Mouse (Mus musculus): Measurements from ENCODE around the gene Fam69b.

The Fam69b gene

DNA sequence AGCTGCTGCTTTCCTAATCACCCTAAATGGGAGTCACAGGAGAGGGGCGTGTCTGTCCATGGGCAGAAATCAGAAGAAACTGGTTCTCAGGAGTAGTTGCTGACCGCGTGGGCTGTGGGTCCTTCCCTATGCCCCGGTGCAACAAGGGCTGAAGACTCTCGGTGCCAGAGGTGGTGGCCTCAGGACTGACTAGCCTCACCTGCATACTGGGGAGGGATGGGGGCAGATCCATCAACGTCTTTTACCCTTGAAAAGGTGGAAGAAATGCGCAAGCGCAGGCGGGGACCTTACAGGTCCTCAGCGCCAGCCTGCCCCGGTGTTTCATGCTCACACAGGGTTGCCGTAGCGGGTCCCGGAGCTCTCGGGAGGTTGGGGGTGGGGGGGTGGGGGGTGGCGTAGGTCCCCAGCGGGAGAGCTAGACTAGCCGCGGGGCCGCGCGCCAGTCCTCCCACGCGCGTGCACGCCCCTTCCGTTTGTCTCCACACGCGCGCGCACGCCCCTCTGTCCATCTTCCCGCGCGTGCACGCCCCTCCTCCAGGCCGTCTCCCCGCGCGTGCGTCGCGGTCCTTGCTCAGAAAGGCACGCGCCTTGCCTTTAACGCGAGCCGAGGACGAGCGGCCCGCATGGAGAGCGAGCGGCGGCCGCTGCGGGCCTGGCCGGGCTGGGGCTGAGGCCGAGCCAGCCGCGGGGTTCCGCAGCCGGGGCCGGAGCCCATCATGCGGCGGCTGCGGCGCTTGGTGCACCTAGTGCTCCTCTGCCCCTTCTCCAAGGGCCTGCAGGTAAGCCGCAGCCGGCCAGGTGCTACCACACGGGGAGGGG lies at the start of gene Fam69b:
Gene Fam69b, plus strand, starts transcription at position 537 of the 819 bp plus-strand sequence.
- DNase-seq (ENCODE audit: low read depth, low spot score): no peak

DNA sequence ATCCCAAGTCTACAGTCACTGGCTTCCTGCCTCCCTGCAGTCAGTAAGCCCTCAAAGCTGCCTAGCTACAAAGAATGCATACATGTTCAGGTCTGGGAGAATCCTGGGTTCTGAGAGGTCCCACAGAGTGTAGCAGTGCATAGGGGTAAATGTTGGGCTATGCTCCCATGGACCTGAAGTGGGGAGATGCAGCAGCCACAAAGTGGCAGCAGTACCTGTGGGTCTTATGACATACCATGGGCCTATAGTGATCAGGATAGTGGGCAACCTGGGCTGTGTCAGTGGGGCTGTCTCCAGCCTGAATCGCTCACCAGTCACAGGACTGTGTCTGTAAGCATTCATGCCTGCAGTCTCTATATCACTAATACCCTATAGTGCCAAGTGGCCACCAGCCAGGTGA lies 48.5 kb upstream of the Fam69b start, which contains the start of gene Egfl7:
Gene Egfl7, plus strand, starts transcription at position 301 of the 400 bp plus-strand sequence.
- no peak for DNase-seq (ENCODE audit: low read depth, low spot score)

DNA sequence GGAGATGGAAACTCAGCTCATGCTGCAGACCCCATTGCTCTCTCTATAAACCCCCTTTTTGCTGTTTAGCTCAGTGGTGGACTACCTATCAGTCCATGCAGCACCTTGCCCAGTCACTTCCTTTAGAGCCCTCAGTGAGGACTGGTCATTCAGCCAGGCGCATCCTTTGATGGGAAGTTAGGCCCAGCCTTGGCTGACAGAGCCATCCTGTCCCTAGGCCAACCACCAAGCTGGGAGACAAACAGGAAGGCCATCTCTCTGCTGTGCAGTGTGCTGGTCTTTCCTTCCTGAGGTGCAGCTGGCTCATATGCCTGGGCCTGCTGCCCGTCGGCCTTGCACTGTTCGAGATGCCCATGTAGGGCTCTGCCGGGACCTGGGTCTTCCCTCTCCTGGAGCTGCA lies 47.5 kb upstream of the Fam69b start:
- no peak for DNase-seq (ENCODE audit: low read depth, low spot score)

DNA sequence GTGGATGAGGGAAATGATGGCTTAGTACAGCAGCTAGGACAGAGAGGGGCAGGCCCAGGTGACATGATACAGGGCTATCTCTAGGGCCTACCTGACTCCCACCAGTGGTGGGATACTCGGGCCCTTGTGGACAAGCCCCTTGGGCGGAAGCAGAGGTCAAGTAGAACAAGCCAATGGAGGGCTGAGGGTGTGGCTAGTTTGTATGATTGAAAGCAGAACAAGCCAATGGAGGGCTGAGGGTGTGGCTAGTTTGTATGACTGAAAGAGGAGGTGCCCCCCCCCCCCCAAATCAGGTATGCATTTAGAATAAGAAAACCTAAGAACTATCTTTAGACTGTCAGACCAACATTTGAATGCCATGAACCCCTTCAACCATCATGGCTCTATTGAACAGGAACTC lies 46.1 kb upstream of the Fam69b start:
- no peak for DNase-seq (ENCODE audit: low read depth, low spot score)

DNA sequence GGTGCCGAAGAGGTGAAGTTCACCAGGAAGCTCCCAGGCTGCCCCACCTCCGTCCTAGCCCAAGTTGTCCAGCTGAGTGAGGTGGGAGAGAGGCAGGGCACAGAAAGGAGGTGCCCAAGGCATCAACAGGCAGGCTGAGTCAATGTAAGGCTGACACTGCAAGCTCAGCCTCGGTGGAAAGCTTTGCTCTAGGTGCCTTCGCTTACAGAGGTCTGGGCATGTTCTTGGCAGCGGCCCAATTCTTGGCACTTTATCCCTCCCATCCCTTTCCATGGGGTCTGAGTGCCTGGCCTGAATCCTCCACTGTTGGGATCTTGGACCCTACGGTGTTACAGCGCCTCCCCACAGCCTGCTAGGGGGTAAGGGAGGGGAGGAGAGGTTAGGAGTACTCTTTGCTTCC lies 45.5 kb upstream of the Fam69b start:
- DNase-seq (ENCODE audit: low read depth, low spot score): no peak

DNA sequence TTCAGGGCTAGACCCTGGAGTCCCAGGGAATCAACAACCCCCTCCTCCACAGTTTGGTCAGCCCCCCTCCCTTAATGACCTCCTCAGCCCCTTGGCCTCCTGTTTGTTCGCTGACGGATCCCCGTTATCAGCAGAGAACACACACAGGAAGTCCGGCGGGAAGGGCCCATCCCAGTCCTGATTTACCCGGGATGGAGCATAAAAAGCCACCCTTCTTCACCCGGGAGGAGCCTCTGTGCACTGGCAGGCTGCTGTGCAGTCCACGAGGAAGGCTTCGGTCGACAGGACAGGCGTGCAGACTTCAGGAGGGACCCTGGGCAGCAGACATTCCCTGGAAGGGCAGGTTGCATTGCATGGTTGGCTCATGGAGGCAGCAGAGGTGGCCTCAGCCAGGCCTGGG lies 44.6 kb upstream of the Fam69b start:
- DNase-seq (ENCODE audit: low read depth, low spot score): no peak

DNA sequence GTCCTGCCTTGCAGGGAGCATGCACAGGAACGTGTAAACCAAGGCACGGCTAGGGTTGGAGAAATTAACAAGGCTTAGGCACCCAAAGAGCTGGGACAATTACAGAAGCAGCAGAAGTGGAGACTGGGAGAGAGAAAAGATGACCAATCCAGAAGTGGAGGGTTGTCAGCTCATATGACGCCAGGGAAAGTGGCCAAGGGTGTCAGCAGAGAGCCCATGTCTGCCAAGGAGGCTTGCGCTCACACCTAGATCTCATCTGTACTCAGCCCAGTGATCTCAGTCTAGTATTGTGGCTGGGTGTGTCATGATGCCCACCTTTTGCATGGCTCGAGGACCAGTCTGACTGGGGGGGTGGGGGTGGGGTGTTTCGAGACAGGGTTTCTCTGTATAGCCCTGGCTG lies 42.5 kb upstream of the Fam69b start:
- no peak for DNase-seq (ENCODE audit: low read depth, low spot score)

DNA sequence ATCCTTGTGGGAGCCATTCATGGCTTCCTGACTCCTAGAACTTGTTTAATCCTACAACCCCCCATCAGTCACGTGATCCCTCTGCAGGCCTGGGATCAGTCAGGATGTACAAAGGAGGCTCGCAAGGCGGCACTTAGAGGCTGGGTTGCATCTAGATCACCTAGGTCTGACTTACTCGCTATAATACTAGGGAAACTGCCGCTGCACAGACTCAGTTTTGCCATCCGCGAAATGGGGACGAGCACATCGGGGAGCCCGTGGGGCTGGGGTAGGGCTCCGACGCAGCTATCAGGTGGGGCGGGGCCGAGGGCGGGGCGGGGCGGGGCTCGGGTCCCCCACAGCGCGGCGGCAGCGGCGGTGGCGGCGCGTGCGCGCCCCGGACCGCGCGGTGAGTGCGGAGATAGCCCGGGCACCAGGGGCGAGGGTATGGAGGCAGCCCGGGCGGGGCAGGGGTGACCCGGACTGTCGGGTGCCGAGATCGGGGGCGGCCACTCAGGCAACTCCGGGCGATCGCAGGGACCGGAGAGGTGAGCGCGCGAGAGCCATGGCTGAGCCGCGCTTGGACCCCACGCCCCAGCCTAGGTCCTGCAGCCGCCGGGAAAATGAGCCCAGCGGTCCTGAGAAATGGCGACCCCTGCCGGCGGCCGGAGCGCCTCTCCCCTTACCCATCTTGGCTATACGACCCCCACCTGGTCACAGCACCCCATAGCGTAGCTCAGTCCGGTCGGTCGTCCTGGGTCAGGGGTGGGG lies 41.8 kb upstream of the Fam69b start, which contains the start of gene Gm20532:
Gene Gm20532, plus strand, starts transcription at position 346 of the 750 bp plus-strand sequence.
- peak; percentile 69 for DNase-seq (ENCODE audit: low read depth, low spot score)

DNA sequence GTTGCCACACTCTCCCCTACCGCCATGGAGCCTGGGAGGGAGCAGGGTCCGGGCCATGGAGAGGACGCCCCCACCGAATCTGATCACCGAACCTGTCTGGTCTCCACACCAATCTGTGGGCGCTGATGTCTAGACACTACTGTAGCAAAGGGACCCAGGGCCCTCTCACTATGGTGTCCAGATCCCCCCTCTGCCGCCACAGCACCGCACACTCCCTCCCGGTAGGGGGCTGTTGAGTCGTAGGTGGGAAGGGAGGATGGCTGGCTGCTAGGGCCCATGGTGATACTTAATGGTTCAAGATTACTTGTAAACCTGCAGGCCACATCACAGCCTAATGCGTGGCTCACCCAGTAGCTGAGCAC lies 41.2 kb upstream of the Fam69b start:
- DNase-seq (ENCODE audit: low read depth, low spot score): peak; percentile 56

DNA sequence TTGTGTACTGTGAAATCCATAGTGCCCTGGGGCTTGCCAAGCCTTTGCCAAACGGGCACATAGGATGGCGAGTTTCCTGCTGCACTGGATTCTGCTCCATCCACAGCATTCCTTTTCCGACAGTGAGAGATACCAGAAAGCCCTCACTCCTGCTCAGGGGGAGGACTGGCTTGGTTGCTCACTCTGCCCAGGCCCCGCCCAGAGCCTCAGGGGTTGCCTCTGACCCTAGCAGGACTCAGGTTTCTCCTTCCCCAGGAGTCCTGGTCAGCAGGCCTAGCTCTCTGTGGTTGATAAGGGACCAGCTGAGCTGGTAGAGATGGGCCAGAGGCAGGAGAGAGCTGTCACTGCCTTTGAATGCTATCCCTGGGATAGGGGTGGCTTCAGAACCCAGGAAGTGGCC lies 39.7 kb upstream of the Fam69b start:
- DNase-seq (ENCODE audit: low read depth, low spot score): no peak

DNA sequence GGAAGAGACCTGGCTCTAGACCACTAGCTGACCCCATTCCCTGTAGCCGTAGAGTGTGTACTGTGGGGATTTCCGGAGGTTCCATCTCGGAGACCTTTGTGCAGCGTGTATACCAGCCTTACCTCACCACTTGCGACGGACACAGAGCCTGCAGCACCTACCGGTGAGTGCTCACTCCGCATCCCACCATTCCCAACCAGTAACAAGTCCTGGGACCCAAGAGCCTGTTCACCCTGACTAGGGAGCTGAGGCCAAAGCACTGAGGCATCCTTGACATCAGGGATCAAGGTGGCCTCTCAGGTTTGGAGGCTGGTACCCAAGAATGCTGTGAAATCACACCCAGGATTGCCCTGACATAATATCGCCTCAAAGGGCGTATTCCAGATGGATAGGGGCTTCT lies 39.0 kb upstream of the Fam69b start:
- DNase-seq (ENCODE audit: low read depth, low spot score): no peak

DNA sequence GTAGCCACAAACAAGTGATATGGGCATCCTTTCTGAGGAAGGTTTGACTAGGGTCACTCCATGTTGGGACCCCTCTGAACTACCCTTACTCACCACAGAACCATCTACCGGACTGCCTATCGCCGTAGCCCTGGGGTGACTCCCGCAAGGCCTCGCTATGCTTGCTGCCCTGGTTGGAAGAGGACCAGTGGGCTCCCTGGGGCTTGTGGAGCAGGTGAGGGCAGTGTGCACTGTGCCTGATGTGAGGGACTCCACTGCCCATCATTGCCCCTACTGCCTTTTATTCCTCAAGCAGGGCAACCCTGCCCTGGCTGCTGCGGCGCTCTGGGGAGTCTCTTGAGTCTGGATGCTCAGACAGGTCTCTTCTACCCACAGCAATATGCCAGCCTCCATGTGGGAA lies 38.0 kb upstream of the Fam69b start:
- no peak for DNase-seq (ENCODE audit: low read depth, low spot score)

DNA sequence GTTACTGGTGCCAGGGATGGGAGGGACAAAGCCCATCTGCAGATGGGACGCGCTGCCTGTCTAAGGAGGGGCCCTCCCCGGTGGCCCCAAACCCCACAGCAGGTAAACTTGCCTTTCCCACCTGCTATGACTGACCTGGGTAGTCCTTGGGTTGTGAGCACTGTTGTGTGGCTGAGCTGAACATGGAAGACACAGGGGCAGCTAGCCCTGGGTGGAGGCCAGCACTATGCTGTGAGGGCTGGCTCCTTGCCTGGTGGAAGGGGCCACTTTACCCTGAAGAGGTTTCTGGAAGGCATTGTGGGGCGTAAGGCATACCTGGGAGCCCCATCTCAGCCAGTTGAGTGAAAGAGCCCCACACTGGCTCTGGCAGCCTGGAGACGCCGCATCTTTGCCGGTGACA lies 37.3 kb upstream of the Fam69b start:
- no peak for DNase-seq (ENCODE audit: low read depth, low spot score)

DNA sequence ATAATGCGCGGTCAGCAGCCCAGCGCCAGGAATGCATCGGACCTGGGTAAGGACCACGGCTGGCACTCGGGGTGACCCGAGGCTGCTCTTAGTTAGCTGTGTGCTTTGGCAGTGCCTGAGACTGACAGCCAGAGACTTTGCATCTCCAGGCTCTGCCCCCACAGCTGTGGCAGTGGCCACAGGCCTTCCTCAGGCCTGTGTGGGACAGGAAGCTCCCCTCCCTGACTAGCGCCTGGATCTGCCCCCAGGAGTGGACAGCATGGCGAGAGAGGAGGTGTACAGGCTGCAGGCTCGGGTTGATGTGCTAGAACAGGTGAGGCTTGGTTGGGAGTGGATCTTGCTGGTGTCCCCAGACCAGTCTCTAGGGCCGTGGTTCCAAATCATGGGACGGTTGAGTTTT lies 36.8 kb upstream of the Fam69b start:
- DNase-seq (ENCODE audit: low read depth, low spot score): no peak

DNA sequence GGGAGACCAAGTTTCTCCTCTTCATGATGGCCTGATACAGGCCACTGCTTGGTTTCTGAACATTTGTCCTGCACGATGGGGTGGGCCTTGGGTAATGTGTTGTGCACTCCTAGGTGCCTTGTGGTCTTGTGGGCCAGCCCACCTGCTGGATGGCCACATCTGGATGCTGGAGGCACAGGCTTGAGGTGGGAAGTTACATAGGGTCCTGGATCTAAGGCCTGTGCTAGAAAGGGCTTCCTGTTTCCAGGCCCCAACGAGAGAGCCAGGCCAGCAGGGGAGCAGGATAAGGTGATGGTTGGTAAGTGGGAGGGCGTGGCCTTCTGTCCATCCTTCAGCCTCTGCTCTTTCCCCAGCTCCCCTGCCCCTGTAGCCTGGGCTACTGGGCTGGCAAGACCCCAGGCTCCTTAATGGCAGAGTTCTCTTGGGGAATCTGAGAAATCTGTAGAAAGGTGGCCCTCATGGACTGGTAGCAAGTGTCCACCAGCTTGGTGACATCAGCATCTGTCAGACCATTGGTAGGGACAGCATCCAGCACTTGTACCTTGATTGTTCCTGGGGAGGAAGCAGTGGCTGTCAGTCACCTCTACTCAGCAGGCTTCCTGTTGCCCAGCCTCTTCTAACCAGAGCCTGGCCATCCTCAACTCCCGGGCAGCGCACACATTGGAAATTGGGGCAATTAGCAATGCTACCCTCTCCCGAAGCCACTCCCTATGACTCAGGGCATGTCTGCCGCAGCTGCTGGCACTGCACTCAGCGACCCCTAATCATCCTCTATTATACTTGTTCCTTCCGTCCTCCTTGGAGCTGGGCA lies 34.8 kb upstream of the Fam69b start:
- no peak for DNase-seq (ENCODE audit: low read depth, low spot score)

DNA sequence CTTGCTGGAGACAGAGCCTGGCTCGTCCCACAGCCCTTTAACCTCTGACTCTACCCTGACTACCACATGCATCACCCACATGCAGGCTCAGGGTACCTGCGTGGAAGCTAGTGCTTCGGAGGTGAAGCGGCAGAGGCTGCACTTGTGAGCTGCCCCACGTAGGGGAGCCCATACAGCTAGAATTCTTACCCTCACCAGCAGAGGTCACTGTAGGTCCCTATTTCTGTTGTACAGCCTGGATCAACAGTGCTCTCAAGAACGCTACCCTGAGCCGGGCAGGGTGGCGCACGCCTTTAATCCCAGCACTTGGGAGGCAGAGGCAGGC lies 34.3 kb upstream of the Fam69b start:
- DNase-seq (ENCODE audit: low read depth, low spot score): peak; percentile 77

DNA sequence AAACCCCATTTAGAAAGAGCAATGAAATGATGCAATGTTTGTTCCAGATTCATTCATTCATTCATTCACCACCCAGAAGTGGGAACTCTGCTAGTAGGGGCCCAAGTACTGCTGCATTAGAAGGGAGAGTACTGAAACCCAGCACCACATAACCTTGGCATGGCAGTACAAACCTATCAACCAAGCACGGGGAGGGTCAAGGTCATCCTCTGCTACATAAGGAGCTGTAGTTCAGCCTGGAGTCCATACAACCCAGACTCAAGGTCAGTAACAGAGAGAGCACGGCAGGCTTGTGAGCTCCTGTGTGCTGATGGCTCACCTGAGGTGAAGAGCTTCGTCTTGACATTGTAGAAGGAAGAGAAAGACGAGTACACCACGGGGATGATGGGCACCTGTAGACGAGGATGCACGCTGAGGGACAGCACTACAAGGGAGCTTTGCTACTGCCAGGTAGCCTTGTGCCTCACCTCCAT lies 33.8 kb upstream of the Fam69b start:
- no peak for DNase-seq (ENCODE audit: low read depth, low spot score)

DNA sequence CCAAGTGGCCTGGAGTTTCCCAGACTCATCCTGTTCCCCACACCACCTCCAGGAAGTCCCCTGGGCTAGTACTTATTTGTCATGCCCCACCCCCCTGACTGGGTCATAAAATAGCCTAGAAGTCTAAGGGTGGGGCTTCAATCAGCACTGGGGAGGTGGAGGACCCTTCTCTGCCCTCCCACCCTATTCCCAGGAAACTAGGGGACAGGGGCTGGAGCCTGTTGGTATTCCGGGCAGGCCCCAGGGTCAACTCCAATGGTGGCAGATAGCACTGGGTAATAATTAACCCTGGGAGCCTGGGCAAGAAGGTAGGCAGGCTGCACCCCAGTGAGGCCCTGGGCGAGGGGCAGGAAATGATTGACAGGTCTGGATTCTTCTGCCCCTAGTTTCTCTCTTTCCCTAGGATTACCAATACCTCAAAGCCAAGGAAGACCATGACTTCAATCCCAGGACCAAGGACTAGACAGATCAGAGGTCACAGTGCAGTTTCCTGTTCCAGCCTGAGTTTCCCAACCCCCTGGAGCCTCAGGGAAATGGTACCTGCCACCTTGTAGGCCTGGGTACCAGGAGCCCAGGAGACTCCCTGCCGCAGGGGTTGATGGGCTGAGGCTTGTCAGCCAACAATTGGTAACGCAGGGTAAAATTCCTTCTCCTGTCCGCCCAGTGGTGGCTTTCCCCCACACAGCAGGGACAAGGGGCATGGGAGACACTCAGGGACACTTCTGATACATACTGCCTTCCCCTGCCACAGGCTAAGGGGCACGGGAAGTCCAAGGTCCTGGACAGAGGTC lies 33.1 kb upstream of the Fam69b start:
- no peak for DNase-seq (ENCODE audit: low read depth, low spot score)

DNA sequence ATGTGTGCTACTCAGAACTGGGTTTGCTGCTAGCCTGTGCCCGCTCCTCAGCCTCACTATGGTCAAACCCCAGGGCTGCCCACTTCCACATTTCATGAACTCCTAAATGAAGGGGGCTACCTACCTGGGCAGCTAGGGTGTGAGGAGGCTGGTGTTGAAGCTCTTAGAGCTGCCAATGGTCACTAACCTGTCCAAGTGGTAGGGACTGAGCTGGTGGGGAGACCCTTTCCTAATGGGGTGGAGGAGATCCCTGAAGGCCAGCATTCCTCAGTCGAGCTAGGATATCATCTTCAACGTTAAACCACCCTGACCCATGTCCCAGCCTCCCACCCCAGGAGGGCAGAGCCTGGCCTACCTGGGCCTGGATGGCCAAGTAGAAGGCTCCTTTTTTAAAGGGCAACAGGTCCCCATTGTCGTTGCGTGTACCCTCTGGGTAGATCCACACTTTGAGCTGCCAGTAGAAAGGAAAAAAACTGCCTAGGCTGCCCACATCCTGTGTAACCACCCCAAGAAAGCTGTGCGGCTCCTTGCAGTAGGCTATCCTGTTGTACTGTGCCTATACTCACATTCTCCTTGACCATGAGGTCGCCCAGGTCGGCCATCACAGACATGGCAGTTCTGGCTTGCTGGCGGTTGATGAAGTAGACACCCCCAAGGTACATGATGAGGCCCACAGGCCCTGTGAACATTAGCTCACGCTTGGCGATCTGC lies 32.4 kb upstream of the Fam69b start:
- DNase-seq (ENCODE audit: low read depth, low spot score): no peak

DNA sequence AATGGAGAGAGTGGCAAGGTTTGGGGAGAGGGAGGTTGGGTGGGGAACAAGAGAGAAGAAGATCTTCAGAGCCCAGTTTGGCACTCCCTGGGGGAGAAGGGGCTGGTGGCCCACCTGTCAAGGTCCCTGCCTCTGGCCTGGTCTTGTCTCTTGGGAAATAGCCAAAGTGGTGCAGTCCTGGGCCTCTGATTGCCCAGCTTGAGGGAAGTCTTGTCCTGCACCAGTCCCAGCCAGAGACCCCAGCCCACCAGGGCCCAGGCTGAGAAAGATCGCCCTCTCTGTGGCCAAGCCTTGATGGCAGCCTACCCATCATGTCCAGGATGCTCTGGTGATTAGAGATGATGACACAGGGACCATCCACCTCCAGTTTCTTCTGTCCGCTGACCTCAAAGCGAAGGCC lies 31.4 kb upstream of the Fam69b start:
- DNase-seq (ENCODE audit: low read depth, low spot score): no peak

DNA sequence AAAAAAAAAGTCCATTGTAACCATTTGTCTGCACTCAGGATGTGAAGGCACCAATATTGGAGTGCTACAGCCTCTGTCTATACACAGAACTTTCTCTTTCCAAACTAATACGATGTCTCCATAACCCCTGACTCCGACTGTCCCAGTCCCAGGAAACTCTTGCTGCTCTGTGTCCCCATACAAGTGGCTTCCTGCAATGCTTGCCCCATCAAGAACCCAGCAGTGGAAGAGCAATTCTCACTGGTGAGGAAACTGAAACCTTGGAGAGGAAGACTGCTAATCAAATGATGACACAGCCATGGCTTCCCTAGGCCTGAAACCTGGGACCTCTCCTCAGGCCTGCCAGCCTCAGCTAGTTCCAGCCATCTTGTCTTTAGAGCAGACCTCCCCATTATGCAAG lies 30.4 kb upstream of the Fam69b start:
- no peak for DNase-seq (ENCODE audit: low read depth, low spot score)
